Mouse (Mus musculus): ENCODE measurements around the gene Tlnrd1. TPM values are rescaled to one million over a fixed set of nuclear protein-coding genes. Genes with fewer than 3 reads are reported as not detected.

Gene Tlnrd1
- polyA plus RNA-seq, 1 experiment from 2014 or later = 8.9 TPM

DNA sequence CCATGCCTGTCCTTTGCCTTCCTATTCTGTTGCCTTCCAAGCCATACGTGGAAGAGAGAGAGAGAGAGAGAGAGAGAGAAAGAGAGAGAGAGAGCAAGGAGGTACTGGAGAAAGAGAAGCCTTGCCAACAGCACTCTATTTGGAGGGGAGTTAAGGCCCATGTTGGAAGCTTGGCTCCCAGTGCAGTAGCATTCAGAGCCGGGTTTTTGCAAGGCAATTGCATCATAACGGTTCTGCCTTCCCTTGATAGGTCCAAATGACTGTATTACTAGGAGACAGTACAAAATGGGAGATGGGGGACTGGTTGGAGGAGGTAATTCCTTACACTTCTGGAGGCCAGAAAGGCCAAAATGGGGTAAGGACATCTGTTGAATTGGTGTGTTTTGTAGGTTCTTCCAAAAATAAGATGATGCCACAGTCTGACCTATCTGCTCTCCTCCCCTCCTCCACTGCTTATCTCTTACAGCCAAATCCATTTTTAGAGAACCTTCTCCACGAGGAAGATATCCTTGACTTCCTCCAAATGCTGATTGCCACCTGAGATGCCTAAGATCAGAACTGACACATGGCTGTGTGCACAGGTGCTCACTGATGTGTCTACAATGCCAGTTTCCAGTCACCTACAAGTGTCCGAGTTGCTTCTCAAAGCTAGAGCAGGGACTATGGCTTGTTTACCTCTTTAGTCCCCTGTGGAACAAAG lies 45.4 kb downstream of the Tlnrd1 start:
- WGBS (ENCODE audit: insufficient replicate concordance) = 49% methylated on average over 5 of the region's 5 CpGs
- Histone ChIP-seq H3K9ac (no peak overlapping the region), H3K4me3 (replicated peaks) (no peak overlapping the region), H3K4me2 (no peak overlapping the region), H3K9me3 (replicated peaks) (no peaks in the 10 kb centered on the region), H3K27ac (no peak overlapping the region), H3K4me1 (replicated peaks) (peaks cover 3% of the 10 kb centered on the region; the same call in 1 of the 2 replicates), H3K27me3 (no peaks in the 10 kb centered on the region), H3K36me3 (no peaks in the 10 kb centered on the region)
- ATAC-seq (ENCODE audit: low read depth) (no peak), DNase-seq (no peak)

Other genes with a start within 250 kb of the Tlnrd1 start
- gene Il16, start 138.6 kb downstream of the Tlnrd1 start, polyA plus RNA-seq (2015; fragmentation: Nextera tagmentation; extraction: Ambion mirVana) = 3.1 and 3.7 TPM in 2 replicates
- gene Cfap161, start 89.4 kb downstream of the Tlnrd1 start, polyA plus RNA-seq (2015; fragmentation: Nextera tagmentation; extraction: Ambion mirVana) = not detected in 2 replicates
- 59.6 and 68.8 TPM in 2 replicates for gene Mesd, start 161 bp upstream of the Tlnrd1 start, polyA plus RNA-seq (2015; fragmentation: Nextera tagmentation; extraction: Ambion mirVana)
- 0.02 TPM in 2 replicates for gene Cemip, start 202.2 kb upstream of the Tlnrd1 start, polyA plus RNA-seq (2015; fragmentation: Nextera tagmentation; extraction: Ambion mirVana)

All from liver, embryonic 13.5 days (tissue).